Mouse (Mus musculus) right cerebral cortex, adult 2 months (tissue): ENCODE data around the gene Trpc4ap.

Source experiments
- DNase-seq, 2 experiments: peaks; one replicate each; pipeline ENCODE4 v3.0.0; 2021 to 2022; ENCODE audit warnings: low spot score in 2 of 2

The Trpc4ap gene

DNA sequence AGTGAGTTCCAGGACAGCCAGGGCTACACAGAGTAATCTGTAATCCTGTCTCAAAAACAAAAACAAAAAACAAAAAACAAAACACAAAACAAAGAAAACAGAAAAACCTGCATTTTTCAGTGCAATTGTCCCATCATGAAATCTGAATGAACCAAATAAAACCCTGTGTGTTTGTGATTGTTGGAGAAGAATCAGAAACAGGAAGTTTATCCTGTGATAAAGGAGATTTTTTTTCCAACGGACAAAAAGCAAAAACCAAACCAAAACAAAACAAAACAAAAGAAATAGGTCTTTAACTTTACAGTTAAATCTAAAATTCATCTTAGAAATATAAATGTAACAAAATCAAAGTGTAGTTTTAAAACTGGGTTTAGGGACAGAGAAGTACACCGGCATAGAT, 2.4 kb upstream of the Trpc4ap start:
- DNase-seq = no peak

DNA sequence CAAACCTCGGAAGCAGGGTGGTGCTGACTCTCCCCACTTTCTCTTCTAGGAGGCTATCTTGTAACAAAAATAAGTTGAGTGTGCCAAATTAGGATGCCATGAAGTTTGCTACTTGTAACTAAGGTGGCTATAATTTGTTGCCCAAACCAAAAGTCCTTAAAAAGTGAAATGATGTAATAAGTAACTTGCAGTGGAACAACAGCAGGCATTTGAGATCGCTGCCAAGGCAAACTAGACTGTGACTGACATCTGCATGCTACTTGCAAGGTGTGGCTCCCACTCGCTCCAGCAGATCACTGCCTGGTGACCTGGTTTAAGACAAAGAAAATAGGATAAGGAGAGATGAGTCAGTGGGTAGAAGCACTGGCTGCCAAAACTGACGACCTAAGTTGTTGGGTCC, 952 bp upstream of the Trpc4ap start:
- no peak for DNase-seq

DNA sequence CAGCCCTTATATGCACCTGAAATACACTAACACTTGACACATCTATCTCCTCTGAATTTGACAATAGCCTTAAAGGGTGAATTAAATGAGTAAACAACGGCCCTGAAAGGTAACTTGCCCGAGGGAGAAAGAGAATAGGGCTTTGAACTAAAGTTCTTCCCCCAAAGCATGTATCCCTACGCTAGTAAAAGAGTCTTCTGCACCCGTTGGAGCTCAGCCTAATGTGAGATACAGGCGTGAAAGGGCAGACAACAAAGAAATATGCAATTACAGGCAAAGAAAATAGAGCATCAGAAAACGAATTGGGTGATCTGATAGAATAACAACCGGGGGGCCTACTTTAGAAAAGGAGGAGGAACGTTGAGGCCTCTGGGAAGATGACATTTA, 855 bp downstream of the Trpc4ap start:
- no peak for DNase-seq

DNA sequence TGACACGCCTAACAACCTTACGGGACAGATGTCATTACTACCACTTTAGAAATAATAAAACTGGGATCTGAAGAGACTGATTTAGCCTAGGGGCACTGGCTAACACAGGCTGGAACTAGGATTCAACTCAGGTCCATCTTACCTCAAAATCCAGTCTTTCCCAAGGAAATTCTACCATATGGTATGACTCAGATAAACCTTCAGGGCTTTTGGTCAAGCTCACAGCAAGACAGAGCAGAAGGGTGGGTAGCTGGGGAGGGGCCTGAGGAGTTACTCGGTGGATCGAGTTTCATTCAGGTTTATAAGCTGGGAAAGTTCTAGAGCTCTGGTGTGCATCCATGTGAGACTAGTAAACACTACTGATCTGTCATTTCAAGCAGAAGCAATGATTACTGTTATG, 3.0 kb downstream of the Trpc4ap start:
- DNase-seq = no peak

DNA sequence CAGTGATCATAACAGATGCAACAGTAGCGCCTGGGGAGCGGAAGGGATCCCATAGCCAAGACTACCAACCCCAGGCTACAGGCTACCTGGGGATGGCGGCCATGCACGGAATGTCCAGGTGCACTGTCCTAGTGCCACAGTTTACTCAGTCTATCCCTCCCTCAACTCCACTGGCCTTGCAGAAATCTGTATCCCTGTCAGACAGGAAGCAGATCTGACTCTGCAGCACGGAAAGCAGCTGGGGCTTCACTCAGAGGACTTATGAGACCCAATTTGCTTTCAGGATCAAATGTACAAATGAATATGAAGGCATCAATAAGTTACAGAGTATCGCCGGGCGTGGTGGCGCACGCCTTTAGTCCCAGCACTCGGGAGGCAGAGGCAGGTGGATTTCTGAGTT, 4.4 kb downstream of the Trpc4ap start:
- DNase-seq = no peak

DNA sequence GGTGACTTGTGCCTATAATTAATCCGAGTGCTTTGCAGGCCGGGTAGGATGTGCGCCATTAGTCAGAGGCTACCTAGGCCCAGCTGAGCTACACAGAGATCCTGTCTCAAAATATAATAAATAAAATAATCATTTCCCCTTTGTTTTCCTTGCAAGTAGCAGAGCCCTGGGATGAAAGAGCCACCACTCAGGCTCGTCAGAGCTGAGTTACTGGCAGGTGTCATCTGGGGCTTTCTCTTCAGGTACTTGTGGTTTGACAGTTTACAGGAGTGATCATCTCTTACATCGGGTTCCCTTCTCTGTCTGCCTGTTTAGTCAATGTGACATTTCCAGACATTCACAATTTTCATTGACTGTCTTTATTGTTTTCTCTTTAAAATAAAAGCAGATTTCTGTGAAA, 5.6 kb downstream of the Trpc4ap start:
- DNase-seq = no peak

DNA sequence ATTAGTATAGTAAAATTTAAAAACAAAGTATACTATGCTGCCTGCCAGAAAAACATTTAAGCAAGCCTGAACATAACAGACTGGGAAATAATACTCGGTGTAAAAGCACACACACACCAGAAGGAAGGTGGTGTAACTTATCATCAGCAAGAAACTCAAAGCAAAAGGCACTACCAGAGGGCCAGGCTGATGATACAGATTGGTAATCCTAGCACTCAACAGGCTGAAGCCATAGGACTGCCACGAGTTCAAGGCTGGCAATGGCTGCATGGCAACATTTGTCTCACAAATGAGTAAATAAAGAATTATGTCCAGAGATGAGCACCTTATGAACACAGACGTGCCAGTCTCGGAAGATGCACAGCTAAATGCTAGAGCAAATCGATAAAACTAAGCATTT, 8.4 kb downstream of the Trpc4ap start:
- no peak for DNase-seq

DNA sequence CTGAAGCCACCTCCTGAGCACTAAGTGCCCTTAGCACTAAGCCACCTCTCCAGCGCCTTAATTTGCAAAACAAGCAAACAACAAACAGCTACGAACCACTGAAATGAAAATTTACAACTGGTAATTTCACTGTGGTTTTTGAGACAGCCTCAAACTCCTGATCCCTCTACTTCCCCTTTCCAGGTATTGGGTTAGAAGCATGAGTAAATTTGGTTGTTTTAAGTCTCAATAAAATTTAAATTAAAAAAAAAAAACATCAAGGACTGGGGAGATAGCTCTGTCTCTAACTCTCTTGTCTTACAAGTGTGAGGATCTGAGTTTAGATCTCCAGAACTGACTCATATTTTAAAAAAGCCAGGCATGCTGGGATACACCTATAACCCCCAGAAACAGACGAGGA, 9.0 kb downstream of the Trpc4ap start:
- DNase-seq = no peak

DNA sequence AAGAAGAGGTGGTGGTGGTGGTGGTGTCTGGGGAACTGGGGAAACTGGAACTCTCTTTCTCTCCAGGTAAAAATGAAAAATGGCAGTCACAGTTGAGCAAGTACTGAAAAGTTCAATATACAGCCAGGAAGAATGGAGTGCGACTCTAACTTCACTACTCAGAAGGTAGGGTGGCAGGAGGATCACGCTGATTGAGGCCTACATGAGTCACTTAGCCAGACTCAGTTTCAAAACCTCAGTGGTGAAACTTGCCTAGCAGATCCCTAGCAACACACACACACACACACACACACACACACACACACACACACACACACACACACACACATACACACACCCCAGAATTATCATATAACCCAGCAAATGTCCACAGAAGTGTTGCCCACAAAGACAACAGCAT, 10.3 kb downstream of the Trpc4ap start:
- no peak for DNase-seq

DNA sequence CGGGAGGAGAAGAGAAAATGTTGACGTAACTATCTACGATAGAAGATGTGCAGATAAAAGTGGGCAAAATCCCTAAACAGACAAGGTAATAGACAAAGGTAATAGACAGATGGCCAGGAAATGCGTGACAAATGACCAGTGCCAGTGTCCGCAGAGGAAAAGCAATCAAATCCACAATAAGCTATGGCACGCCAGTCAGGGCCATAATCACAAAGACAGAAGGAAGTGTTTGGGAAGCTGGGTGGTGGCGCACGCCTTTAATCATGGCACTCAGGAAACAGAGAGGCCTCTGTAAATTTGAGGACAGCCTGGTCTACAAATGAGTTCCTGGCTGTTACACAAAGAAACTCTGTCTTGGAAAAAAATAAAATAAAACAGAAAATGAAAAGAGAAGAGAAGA, 11.0 kb downstream of the Trpc4ap start:
- DNase-seq = no peak

DNA sequence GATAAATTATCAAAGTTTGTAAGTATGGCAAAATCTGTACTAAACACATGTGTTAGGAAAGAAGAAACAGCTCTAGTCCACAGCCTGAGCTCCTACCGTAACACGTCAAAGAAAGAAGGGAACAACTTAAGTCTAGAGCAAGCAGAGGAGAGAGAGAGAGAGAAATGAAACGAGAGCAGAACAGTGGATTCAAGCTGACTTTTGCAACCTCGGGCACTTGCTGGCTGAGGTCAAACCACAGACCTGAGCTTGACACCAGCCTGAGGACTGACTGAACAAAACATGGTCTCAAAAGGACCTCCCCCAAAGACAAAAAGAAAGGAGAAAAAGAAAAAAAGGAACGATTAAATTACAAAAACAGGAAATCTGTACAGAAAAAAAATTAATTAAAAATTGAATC, 11.6 kb downstream of the Trpc4ap start:
- no peak for DNase-seq

DNA sequence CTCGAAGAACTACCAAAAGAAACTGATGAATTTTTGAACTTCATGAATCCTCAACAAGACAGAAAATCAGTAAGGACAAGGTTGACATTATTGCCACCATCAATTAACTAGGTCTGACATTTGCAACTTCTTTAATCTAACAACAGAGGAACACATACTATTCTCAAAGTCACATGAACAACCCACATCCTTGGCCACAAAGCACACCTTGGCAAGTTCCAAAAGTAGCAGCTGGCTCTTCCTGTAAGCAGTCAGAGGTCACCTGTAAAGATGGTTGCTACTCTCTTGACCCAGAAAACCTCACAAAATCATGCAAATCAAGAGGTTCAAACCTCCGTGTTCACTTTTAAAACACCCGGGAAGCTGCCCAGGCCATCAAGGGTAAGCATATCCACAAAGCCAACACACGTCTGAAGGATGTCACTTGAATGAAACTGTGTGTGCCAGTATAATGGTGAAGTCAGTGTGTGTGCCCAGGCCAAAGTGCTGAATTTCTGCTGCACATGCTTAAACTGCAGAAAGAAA, 12.5 kb downstream of the Trpc4ap start:
- DNase-seq = no peak

DNA sequence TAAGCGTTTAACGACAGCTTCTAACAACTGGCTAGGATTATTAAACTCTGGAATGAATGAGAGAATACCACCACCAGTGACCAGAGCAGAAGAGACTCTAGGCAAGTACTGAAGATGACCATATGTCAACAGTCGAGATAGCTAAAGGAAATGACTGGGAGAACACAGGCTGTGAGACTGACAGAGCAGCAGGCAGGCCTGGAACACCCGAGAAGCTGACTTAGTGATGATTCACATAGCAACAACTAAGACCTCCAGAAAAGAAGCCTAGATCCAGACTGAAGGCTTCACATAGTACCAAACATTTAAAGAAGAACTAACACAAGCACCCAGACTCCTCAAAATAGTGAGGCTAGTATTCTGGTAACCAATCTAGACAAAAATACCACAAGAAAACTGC, 17.1 kb downstream of the Trpc4ap start:
- peak in 1 of 2 experiments; percentile 26 for DNase-seq

DNA sequence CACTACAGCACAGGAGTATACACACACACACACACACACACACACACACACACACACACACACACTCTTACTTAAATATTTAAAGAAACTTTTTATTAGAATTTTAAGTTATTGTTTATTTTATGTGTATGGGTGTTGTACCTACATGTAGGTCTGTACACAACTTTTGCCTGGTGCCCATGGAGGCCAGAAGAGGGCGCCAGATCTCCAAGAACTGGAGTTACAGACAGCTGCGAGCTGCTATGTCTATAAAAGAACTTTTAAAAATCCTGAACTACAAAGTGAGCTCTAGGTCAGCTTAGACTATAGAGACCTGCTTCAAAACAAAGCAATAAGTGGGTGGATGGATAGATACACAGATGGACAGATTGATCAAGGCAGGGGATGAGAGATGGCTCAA, 18.6 kb downstream of the Trpc4ap start:
- peak; percentile 46 to 47 for DNase-seq

DNA sequence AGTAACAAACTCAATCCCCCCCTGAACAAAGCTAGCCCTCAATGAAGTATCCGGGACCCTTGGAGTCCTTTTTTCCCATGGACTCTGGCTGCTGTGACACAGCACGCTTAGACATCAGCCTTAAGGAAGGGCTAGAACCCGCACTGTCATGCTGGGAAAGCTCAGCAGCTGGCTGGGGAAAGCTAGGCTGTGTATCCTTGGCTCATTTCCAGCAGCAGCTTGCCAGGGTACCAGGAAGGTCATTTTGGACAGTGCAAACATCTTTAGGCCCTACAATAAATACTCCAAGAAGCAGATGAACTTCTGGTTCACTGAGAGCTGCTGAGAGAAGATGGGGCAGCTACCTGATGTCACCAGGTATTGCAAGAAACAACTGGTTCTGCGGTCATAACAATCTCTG, 20.9 kb downstream of the Trpc4ap start:
- DNase-seq = no peak

DNA sequence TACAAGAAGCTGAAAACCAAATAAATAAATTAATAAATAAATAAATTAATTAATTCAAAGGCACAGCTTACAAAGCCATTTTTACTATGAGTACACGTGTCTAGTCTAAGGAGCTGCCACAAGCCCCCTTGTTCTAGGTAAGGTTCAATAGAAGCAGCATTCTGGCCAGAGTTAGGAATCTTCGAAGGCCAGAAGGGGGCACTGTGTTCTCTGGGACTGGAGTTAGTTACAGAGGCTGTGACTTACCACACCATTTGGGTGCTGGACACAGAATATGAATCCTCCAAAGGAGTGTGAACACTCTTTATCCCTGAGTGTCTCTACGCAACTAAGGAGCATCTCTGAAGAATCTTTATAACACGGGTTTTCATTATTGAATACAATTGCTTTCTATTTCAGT, 23.7 kb downstream of the Trpc4ap start:
- DNase-seq = no peak

DNA sequence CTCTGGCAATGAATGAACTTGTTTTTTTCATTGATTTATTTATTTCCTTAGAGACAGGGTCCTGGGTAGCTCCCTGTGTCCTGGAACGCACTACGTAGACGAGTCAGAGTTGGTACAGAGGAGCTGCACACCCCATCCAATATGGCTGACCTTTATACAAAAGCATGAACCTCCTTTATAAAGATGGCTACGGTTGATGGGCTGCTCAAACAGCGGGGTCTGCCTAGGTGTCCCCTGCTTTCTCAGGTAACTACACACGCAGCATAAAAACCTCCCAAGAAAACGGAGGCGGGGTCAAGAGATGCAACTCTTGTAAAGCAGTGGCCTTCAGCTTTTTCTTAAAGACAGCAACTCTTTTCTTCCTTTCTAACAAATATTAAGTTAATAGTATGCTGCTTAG, 24.3 kb downstream of the Trpc4ap start:
- DNase-seq = no peak

DNA sequence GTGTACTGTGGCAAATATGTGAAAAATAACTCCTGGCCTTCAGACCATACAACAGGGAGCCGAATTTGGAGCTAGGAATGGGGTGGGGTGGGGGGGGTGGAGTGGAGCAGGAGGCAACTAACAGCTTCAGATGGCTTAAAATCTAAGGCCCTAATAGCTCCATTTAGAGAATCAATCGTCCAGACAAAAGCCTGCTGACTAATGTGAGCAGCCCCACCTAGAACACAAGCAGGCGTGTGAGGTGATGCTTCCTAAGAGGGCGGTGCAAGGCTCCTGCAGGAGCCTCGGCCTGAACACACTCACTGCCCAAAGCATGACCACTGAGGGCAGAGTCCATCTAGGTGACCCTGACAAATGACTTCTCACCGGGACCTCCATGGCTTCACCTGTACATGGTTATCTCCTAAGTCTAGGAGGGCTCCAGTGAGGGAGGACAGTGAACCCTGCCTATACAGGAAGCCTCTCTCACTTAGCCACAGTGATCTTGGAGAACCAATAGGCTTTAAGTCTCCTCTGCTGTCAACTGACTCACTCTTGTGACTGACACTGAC, 28.2 kb downstream of the Trpc4ap start:
- DNase-seq = no peak

DNA sequence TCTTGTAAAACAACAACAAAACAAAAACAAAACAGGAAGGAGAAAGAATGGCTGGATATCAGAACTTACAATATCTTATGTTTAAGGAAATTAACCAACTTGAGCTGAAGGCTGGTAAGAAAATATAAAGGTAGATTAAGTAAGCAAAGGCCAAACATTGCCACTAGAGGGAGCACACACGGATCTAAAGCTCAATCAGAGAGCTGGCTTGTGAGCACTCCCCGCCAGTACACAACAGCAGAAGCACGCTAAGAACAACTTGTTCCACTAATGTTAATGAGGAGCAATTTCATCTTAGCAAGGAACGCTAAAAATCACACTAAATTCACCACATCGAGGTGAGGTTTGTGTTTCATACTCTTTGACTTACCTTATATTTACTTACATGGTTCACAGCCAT, 29.1 kb downstream of the Trpc4ap start:
- DNase-seq = peak; percentile 71 to 75

DNA sequence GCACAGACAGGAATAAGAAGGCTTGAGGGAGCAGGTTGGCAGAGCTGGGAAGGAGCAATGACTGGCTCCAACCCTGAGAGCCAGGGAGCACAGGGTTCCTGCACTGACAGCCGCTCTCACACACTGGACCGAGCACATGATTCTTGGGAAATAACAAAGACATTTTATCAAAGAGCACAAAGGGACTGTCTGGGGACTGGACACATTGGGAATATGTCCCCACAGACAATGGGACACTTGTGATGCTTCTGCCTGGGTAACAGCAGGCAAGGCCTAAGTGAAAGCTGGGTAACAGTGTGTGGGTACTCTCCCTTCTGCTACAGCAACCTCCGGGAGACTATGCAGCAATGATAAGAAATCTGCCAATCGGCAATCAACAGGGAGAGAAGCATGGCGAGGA, 29.8 kb downstream of the Trpc4ap start:
- no peak for DNase-seq

DNA sequence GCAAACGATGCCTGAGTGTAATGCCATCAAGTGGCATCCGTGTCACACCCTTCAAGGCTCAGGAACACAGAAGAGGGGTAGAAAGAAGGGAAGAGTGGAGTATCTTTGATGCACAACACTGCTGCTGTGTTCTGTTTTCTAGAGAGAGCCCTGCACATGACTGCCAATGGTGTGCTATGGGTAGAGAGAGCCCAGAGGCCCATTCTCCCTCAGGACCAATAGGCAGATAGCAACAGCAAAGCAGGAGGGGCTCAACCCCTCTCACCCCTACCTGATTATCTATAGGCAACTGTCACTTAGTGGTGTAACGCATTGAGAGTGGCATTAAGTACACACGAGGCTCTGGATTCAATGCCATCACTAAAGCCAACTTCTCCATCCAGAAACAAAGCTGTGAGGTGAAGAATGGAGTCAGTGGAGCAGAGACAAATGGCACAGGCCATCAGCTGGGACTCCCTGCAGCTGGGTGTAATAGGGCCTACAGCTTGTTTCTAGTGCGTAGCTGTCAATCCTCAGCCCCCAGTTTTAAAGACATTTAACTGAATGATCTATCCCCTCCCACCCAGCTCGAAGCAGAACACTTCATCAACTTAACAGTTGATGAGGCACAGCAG, 36.3 kb downstream of the Trpc4ap start:
- no peak for DNase-seq

DNA sequence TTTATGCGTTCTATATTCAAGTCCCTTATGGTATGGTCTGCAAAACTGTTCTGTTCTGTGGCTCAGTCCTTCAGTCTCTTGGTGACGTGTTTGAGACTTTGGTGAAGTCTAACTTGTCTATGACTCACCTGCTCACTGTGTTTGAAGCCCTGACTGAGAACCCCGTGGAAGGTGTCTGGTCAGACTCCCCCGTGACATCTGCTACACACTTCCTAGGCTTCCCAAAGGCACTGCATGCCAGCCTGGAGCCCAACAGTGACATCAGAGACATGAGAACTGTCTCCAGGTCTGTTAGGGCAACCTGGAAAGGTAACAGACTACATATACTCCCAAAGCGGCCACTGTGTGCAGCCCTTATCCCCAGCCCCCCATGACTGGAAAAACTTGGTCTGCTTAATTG, 39.6 kb downstream of the Trpc4ap start:
- DNase-seq = no peak

DNA sequence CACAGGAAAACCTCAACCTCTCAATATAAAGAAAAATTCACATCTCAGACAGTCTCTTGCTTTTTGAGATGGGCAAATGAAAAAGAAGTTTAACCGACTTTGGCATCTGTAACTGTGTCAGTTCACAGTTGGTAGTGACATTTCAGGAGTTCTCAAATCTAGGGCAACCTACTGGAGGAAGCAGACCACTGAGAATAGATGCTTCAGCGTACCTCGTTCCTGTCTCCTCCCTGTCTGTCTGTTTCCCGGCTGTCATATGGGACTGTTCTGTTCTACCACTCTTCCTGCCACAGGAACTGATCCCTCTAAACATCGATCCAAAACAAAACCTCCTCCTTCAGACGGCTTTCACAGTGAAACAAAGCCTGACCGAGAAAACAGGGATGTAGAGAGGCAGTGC, 46.4 kb downstream of the Trpc4ap start:
- DNase-seq = no peak
